Mouse (Mus musculus) G1E (cell line): ENCODE results near the gene Scarb1.

Experiments
- CTCF ChIP-seq: IDR thresholded peaks from 2 replicates; pipeline ENCODE4 v1.5.1; 2012; ENCODE audit warnings: low read depth, low read length, inconsistent platforms, mixed read lengths
- GATA1 ChIP-seq: IDR thresholded peaks from 2 replicates; pipeline ENCODE4 v1.6.1; 2012; ENCODE audit warnings: borderline replicate concordance, low read length, inconsistent platforms, mixed read lengths
- GATA2 ChIP-seq: IDR thresholded peaks from 2 replicates; pipeline ENCODE4 v1.6.1; 2012; ENCODE audit warnings: low read depth, low read length, inconsistent platforms, borderline replicate concordance

GRCm38 (mm10) chr5:125269836-125270235 lies 71.1 kb downstream of the Scarb1 start:
- TF ChIP-seq GATA2: no peak
- TF ChIP-seq CTCF: peak; percentile 4; the same call in 1 of the 2 replicates
- no peak for TF ChIP-seq GATA1
